Mouse (Mus musculus): Measurements from ENCODE around the gene Agfg2. TPM values are rescaled to one million over a fixed set of nuclear protein-coding genes. Genes with fewer than 3 reads are reported as not detected.

Agfg2 gene
- polyA plus RNA-seq, 1 experiment from 2014 or later, result 16.4 TPM

DNA sequence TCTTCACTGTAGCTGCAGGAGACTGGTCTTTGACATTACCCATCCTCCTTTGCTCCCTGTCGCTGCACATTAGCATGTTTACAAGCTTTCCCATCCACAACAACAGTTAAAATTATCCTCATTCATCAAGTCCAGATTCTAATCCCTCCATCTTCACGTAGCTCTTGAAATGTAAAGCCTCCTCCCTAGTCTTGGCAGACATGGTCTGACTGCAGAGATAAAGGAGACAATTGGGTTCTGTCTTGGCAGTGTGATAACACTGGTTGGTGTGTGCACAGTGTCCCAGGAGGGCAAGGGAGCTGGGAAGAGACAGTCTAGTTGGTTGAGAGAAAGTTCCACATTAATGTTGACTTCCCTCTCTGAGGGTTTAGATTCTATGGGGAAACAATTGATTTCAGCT lies 15.3 kb upstream of the Agfg2 start:
- no peaks in the 10 kb centered on the region for H3K27me3 ChIP-seq
- H3K4me1 ChIP-seq (replicated peaks), result no peaks in the 10 kb centered on the region
- H3K4me2 ChIP-seq, result no peak overlapping the region
- H3K9me3 ChIP-seq, result no peaks in the 10 kb centered on the region
- no peak for ATAC-seq (ENCODE audit: low FRiP score)
- WGBS, result 70% methylated on average over 2 of the region's 2 CpGs
- H3K36me3 ChIP-seq, result no peaks in the 10 kb centered on the region
- H3K4me3 ChIP-seq, result no peak overlapping the region
- no peak overlapping the region for H3K27ac ChIP-seq
- no peak overlapping the region for H3K9ac ChIP-seq

DNA sequence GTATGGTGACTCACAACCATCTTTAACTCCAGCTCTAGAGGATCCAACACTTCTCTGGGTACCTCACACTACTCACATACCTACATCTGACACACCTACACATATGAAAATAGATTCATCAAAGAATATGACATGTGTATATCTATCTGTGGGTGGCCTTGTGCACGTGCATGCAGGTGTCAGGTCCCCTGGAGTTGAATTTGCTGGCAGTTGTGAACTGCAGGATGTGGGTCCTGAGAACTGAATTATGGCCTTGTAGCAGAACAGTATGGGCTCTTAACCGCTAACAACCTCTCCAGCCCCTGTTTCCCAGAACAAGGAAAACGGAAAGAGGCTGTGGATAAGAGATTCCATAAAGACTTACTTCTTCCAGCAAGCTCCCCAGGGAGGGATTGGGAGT lies 14.6 kb upstream of the Agfg2 start:
- Histone ChIP-seq H3K4me2 (no peak overlapping the region), H3K9ac (no peak overlapping the region), H3K27ac (no peak overlapping the region), H3K4me3 (no peak overlapping the region), H3K9me3 (no peaks in the 10 kb centered on the region), H3K27me3 (no peaks in the 10 kb centered on the region), H3K4me1 (replicated peaks) (no peaks in the 10 kb centered on the region), H3K36me3 (no peaks in the 10 kb centered on the region)
- ATAC-seq (ENCODE audit: low FRiP score), result no peak
- WGBS, result 81% methylated on average over 3 of the region's 3 CpGs

DNA sequence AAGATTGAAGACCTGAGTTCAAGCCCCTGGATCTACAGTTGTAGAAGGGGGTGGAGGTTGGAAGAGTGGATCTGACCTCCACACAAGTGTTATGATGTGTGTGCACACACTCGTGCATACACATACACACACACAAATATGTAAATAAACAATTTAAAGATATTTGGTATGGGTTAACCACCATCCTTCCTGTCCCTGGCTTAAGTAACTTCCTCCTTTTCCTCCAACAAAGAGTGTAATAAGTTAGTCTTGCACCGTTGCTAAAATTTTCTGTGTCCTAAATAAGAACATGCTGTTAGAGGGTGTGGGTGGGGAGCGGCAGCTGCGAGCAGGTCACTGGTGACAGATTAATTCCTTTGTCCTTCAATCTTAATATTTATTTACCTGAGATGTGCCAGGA lies 11.4 kb upstream of the Agfg2 start:
- Histone ChIP-seq H3K4me2 (no peak overlapping the region), H3K27me3 (no peaks in the 10 kb centered on the region), H3K9me3 (no peaks in the 10 kb centered on the region), H3K4me1 (replicated peaks) (no peaks in the 10 kb centered on the region), H3K4me3 (no peak overlapping the region), H3K9ac (no peak overlapping the region), H3K36me3 (no peaks in the 10 kb centered on the region), H3K27ac (no peak overlapping the region)
- WGBS, result 91% methylated on average over 4 of the region's 4 CpGs
- ATAC-seq (ENCODE audit: low FRiP score), result no peak

DNA sequence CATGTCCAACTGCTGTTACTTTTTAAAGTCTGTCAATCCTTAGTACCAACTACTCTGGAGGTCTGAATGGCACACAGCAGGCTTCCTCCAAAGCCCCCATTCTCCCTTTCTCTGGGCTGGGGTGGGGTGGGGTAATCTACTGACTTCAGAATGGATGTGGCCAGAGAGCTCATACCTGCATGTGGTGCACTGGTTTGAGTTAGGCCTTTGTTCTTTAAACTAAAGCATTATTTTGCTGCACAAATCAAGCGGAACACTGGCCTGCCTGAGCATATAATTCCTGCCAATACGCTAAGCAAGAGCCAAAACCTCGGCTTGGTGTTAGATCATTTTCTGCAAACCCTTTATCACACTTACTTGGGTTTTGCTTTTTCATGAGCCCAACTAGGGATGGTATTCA lies 10.3 kb upstream of the Agfg2 start:
- no peaks in the 10 kb centered on the region for H3K27me3 ChIP-seq
- H3K36me3 ChIP-seq, result no peaks in the 10 kb centered on the region
- H3K4me2 ChIP-seq, result no peak overlapping the region
- no peak overlapping the region for H3K9ac ChIP-seq
- H3K27ac ChIP-seq, result no peak overlapping the region
- no peak overlapping the region for H3K4me3 ChIP-seq
- no peaks in the 10 kb centered on the region for H3K9me3 ChIP-seq
- no peak for ATAC-seq (ENCODE audit: low FRiP score)
- H3K4me1 ChIP-seq (replicated peaks), result no peaks in the 10 kb centered on the region
- WGBS, result 46% methylated on average over 3 of the region's 3 CpGs

DNA sequence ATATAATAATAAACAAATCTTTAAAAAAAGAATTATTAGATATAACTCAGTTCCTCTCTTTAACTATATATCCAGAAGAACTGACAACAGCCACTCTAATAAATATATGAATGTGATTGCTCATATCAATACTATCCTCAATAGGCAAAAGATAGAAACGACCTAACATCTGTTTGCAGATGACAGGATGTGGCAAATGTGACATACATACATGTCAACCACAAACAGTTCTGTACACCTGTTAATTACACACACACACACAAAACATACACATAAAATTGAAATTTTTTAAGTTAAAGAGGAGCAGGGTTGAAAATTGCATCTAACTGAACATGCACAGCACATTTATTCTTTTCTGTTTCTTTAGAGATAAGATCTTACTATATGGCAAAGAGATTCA lies 7.4 kb upstream of the Agfg2 start:
- H3K36me3 ChIP-seq, result no peaks in the 10 kb centered on the region
- no peak overlapping the region for H3K9ac ChIP-seq
- 90% methylated on average over 1 of the region's 1 CpGs for WGBS
- no peaks in the 10 kb centered on the region for H3K27me3 ChIP-seq
- H3K4me1 ChIP-seq (replicated peaks), result no peaks in the 10 kb centered on the region
- no peak overlapping the region for H3K27ac ChIP-seq
- no peaks in the 10 kb centered on the region for H3K9me3 ChIP-seq
- H3K4me3 ChIP-seq, result no peak overlapping the region
- H3K4me2 ChIP-seq, result no peak overlapping the region
- no peak for ATAC-seq (ENCODE audit: low FRiP score)

DNA sequence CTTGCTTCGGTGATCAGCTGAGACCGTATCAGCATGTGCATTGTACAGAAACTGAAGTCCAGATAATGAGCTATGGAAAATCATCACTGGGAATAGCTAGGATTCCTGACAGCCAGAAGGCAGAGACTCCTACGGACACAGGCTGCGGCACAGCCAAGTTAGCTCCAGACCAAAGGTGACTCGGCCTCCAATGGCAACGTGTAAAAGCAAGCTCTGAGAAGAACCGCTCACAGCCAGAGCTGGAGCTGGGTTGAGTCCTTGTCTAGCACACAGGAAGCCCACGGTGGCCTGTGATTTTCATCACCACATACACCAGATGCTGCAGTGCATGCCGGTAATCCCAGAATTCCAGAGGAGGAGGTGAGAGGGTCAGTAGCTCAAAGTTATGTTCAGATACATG lies 6.0 kb upstream of the Agfg2 start:
- Histone ChIP-seq H3K36me3 (no peaks in the 10 kb centered on the region), H3K9ac (no peak overlapping the region), H3K27me3 (no peaks in the 10 kb centered on the region), H3K4me2 (no peak overlapping the region), H3K4me3 (no peak overlapping the region), H3K9me3 (no peaks in the 10 kb centered on the region), H3K27ac (no peak overlapping the region), H3K4me1 (replicated peaks) (no peaks in the 10 kb centered on the region)
- 64% methylated on average over 9 of the region's 9 CpGs for WGBS
- no peak for ATAC-seq (ENCODE audit: low FRiP score)

DNA sequence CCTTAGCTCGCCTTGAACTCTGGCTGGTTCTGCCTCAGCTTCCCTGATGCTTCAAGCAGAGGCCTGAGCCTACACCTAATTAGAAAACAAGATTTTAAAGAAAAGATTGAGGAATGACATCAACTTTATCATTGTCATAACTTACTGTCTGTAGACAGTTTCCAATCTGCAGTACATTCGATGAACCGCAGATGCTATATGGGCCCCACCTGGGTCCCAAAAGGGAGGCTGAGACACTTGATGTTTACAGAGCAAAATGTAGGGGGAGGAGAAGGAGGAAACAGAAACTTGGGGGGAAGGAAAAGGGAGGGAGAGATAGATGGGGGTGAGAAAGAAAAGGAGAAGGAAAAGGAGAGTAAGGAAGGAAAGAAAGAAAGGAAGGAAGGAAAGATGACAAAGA lies 5.4 kb upstream of the Agfg2 start:
- H3K4me2 ChIP-seq, result no peak overlapping the region
- ATAC-seq (ENCODE audit: low FRiP score), result no peak
- no peaks in the 10 kb centered on the region for H3K36me3 ChIP-seq
- 92% methylated on average over 3 of the region's 3 CpGs for WGBS
- H3K9me3 ChIP-seq, result no peaks in the 10 kb centered on the region
- H3K27ac ChIP-seq, result no peak overlapping the region
- H3K27me3 ChIP-seq, result no peaks in the 10 kb centered on the region
- H3K4me1 ChIP-seq (replicated peaks), result no peaks in the 10 kb centered on the region
- H3K9ac ChIP-seq, result no peak overlapping the region
- no peak overlapping the region for H3K4me3 ChIP-seq

DNA sequence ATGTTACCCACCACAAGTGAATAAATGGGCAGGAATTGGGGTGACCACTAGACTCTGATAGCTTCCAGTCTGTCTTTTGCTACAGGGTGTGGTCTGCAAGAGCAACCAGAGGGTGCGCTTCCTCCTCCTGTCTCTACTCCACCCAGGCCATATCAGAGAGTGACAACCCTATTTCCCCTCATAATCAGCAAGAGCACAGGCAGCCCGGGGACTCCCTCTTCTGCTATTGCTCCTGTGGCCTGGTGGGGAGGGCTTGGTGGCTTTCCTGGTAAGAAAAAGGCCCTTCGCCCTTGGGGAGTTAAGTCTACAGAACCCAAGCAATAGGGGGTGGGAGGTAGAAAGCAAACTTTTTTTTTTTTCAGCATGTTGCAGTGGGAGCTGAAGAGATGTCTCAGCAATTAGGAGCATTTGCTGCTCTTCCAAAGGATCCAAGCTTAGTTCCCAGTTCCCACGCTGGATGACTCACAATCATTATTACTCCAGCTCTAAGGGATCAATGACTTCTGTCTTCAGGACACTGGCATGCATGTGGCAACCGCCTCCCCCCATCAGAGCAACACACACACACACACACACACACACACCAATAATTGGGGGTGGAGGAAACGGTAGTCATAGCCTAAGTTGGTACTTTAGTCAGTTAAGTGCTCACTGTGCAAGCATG lies 1.7 kb upstream of the Agfg2 start:
- no peaks in the 10 kb centered on the region for H3K36me3 ChIP-seq
- no peak overlapping the region for H3K9ac ChIP-seq
- no peaks in the 10 kb centered on the region for H3K9me3 ChIP-seq
- no peak overlapping the region for H3K4me2 ChIP-seq
- no peak overlapping the region for H3K4me3 ChIP-seq
- H3K4me1 ChIP-seq (replicated peaks), result peaks cover 23% of the 10 kb centered on the region
- H3K27ac ChIP-seq, result no peak overlapping the region
- H3K27me3 ChIP-seq, result no peaks in the 10 kb centered on the region
- WGBS, result 86% methylated on average over 6 of the region's 6 CpGs
- ATAC-seq (ENCODE audit: low FRiP score), result no peak

DNA sequence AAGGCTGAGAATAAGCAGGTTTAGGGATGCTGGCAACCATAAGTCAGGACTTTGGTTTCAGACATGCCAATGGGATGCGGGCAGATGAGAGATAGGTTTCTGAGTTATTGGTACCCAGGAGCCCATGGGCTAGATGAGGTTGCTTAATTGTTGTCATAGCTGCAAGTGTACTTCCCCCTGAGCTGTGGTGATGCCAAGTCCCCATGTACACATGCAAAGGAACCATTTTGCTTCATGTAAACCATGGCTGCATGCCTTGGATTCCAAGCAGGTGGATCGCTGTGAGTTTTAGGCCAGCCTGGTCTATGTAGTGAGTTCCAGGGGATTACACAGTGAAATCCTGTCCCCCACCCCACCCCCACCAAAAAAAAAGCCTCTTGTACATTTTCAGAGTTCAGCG lies 1.1 kb upstream of the Agfg2 start:
- Histone ChIP-seq H3K4me2 (no peak overlapping the region), H3K36me3 (no peaks in the 10 kb centered on the region), H3K27ac (no peak overlapping the region), H3K9me3 (no peaks in the 10 kb centered on the region), H3K27me3 (no peaks in the 10 kb centered on the region), H3K4me1 (replicated peaks) (peaks cover 23% of the 10 kb centered on the region), H3K9ac (no peak overlapping the region), H3K4me3 (no peak overlapping the region)
- WGBS, result 93% methylated on average over 3 of the region's 3 CpGs
- ATAC-seq (ENCODE audit: low FRiP score), result no peak

DNA sequence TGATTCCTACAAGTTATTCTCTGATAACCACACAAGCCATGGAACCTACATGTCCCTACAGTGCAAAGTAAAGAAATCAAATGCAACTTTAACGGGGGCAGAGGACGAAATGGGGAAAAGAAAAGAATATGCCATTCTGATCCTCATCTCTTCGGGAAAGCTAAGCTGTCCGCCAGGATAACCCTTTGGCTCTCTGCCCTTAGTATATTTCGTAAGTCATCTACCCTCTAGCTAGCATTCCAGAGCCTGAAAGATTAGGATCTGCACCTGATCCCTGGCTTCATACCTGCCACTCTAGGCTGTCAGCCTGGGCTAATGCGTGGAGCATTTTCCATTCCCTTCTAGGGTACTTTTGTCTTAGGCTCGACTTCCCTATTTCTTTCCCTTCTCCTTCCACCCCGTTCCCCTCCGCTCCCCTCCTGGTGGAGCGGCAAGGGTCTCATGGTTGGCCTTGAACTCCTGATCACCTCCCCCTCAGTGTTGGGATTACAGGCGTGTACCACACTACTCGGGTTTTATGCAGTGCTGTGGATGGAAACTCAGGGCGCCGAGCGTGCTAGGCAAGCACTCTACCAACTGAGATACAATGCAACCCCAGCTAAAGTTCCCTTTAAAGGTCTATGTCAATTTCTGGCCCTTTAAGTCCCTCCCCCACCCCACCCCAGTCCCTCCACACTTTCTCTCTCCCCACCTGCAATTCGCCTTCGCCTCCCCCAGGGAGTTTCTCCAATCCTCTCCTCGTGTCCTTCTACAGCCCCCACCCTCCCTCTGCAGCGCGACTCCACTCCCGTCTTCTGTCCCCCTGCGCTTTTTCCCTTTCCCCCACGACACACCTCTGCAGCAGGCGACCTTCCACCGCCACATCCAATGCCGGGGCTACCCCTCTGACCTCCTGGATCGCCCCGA lies 885 bp downstream of the Agfg2 start:
- ATAC-seq (ENCODE audit: low FRiP score), result peak; percentile 27
- Histone ChIP-seq H3K27me3 (no peaks in the 10 kb centered on the region), H3K4me1 (replicated peaks) (peaks cover 23% of the 10 kb centered on the region), H3K4me3 (peak overlapping the region; percentile 66), H3K4me2 (peak overlapping the region; percentile 85), H3K9ac (peak overlapping the region; percentile 79), H3K27ac (peak overlapping the region; percentile 85), H3K36me3 (0 out of 2 replicates have a peak, but pooled peaks cover 3% of the 10 kb centered on the region), H3K9me3 (no peaks in the 10 kb centered on the region)
- 14% methylated on average over 28 of the region's 28 CpGs for WGBS

DNA sequence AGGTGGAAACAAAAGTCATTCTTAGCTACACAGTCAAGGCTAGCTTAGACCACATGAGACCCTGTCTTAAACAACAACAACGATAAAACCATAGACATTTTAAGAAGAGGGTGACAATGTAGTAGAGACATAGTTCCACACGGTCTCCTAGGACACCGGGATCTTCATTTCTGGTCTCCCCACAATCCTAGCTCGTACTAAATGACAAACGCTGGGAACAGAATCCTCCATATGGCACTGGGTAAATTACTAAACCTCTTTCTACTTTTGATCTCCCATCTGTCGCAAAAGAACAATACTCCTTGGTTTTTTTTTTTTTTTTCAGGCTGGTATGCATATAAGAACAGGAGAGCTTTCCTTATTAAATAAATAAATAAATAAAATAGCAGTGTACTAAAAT lies 2.0 kb downstream of the Agfg2 start:
- 79% methylated on average over 6 of the region's 6 CpGs for WGBS
- Histone ChIP-seq H3K9me3 (no peaks in the 10 kb centered on the region), H3K4me1 (replicated peaks) (peaks cover 23% of the 10 kb centered on the region), H3K4me2 (peak overlapping the region; percentile 19), H3K27ac (no peak overlapping the region), H3K36me3 (0 out of 2 replicates have a peak, but pooled peaks cover 3% of the 10 kb centered on the region), H3K4me3 (no peak overlapping the region), H3K9ac (no peak overlapping the region), H3K27me3 (no peaks in the 10 kb centered on the region)
- no peak for ATAC-seq (ENCODE audit: low FRiP score)

DNA sequence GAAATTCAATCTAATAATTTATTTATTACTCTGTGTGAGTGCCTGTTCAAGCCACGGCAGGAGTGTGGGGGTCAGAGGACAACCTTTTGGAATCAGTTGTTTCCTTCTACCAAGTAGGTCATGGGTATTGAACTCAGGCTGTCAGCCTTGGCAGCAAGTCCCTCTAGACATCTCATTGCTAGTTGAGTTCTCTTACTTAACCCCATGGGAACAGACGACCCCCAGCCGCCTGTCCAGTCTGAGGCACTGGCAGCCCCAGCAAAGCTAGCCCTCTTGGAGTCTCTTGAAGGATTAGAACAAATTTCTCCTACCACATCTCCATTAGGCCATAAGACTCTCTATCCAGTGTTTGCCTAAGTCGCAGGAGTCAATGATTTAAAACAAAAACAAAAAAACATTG lies 4.8 kb downstream of the Agfg2 start:
- no peaks in the 10 kb centered on the region for H3K27me3 ChIP-seq
- H3K27ac ChIP-seq, result no peak overlapping the region
- H3K9me3 ChIP-seq, result no peaks in the 10 kb centered on the region
- H3K4me3 ChIP-seq, result no peak overlapping the region
- peaks cover 23% of the 10 kb centered on the region for H3K4me1 ChIP-seq (replicated peaks)
- H3K4me2 ChIP-seq, result no peak overlapping the region
- WGBS, result 82% methylated on average over 4 of the region's 4 CpGs
- H3K9ac ChIP-seq, result no peak overlapping the region
- 0 out of 2 replicates have a peak, but pooled peaks cover 3% of the 10 kb centered on the region for H3K36me3 ChIP-seq
- no peak for ATAC-seq (ENCODE audit: low FRiP score)

DNA sequence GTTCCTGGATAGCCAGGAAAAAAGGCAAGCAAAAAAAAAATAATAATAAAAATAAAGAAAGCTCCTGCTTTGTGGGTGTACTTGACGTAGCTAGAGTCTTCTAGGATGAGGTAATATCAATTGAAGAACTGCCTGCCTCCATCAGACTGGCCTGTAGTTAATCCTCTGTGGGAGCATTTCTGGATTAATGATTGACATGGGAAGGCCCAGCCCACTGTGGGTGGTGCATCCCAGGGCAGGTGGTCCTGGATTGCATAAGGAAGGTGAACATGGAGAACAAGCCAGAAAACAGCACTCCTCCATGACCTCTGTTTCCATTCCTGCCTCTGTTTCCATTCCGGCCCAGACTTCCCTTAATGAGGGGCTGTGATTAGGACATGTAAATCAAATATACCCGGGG lies 5.8 kb downstream of the Agfg2 start:
- no peak overlapping the region for H3K27ac ChIP-seq
- H3K4me3 ChIP-seq, result no peak overlapping the region
- WGBS, result 93% methylated on average over 3 of the region's 3 CpGs
- peaks cover 21% of the 10 kb centered on the region for H3K4me1 ChIP-seq (replicated peaks)
- ATAC-seq (ENCODE audit: low FRiP score), result no peak
- H3K9me3 ChIP-seq, result no peaks in the 10 kb centered on the region
- 0 out of 2 replicates have a peak, but pooled peaks cover 3% of the 10 kb centered on the region for H3K36me3 ChIP-seq
- no peak overlapping the region for H3K4me2 ChIP-seq
- no peak overlapping the region for H3K9ac ChIP-seq
- no peaks in the 10 kb centered on the region for H3K27me3 ChIP-seq
